Mouse (Mus musculus) stomach, embryonic 14.5 days (tissue): ENCODE measurements around the gene Ccr9. TPM values are rescaled to one million over a fixed set of nuclear protein-coding genes. Genes with fewer than 3 reads are reported as not detected.

Experiments used
- ATAC-seq: fragments of 200-750 bp; cut with Nextera tagmentation; 2 replicates; pipeline ENCODE4 v1.8.0; 2017; ENCODE audit warnings: low read depth, moderate TSS enrichment; ENCODE audit not compliant: insufficient number of reproducible peaks, insufficient read depth, low FRiP score
- H3K27ac ChIP-seq: fragments of 300-500 bp; sonication (generic); 2 replicates; pipeline ENCODE4 v1.5.1; 2014; ENCODE audit warnings: mild to moderate bottlenecking, low read length, moderate library complexity, mixed read lengths
- H3K27me3 ChIP-seq: fragments of 300-500 bp; sonication (generic); 2 replicates; pipeline ENCODE4 v1.6.1; 2014; ENCODE audit warnings: low read length, control low read depth, mixed read lengths; ENCODE audit not compliant: control insufficient read depth, insufficient read depth
- H3K36me3 ChIP-seq: fragments of 300-500 bp; sonication (generic); 2 replicates; pipeline ENCODE4 v1.6.1; 2014; ENCODE audit warnings: mild to moderate bottlenecking, control low read depth, low read length, moderate library complexity, mixed read lengths; ENCODE audit not compliant: control insufficient read depth, insufficient read depth
- H3K4me1 ChIP-seq: fragments of 300-500 bp; sonication (generic); 2 replicates; pipeline ENCODE4 v1.6.1; 2014; ENCODE audit warnings: low read length, control low read depth, mixed read lengths; ENCODE audit not compliant: control insufficient read depth, insufficient read depth
- H3K4me2 ChIP-seq: fragments of 300-500 bp; sonication (generic); replicated peaks from 2 replicates; pipeline ENCODE4 v1.6.1; 2014; ENCODE audit warnings: low read depth, low read length, control low read depth
- H3K4me3 ChIP-seq: fragments of 300-500 bp; sonication (generic); 2 replicates; pipeline ENCODE4 v1.5.1; 2014; ENCODE audit warnings: low read depth, low read length, control low read depth
- H3K9ac ChIP-seq: fragments of 300-500 bp; sonication (generic); replicated peaks from 2 replicates; pipeline ENCODE4 v1.6.1; 2014; ENCODE audit warnings: low read depth, mild to moderate bottlenecking, control low read depth, low read length, moderate library complexity, mixed read lengths
- H3K9me3 ChIP-seq: fragments of 300-500 bp; sonication (generic); 2 replicates; pipeline ENCODE4 v1.6.1; 2016; ENCODE audit warnings: low read depth, low read length, control low read depth; ENCODE audit not compliant: control insufficient read depth
- WGBS: fragments of 180-500 bp; shearing (Covaris S2); extraction: QIAGEN DNeasy Blood & Tissue Kit; methylation state at CpG from one replicate; pipeline ENCODE4 v1.1.7; 2014; 5-methylcytosine and 5-hydroxymethylcytosine counted together
- polyA plus RNA-seq: library from polyadenylated mRNA; unstranded; fragments of >200 nt; fragmentation: Nextera tagmentation; extraction: Ambion mirVana; gene quantifications from 2 replicates; pipeline ENCODE4 v1.2.1, GENCODE M21; 2014

The Ccr9 gene
- polyA plus RNA-seq, 1 experiment from 2014 or later: 0.26 TPM

DNA sequence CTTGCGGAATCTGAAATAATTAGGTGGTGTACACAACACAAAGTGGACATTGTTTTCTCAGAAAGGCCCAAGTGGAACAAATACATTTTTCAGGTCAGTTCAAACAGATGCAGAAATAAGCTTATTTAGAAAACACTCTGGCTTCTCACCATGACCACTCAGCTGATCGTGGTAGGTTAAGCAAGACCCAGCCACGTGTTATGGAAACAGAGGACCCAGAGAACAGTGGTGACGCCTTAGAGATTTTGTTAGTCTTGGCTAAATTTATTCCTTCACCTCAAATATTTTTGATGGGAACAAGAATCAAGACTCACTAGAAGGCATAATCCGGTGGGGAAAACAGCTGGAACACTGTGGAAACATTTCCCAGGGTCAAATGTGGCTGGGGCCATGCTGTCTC is 8.0 kb downstream of the Ccr9 start:
- no peaks in the 10 kb centered on the region for H3K27me3 ChIP-seq
- no peaks in the 10 kb centered on the region for H3K36me3 ChIP-seq
- no peak overlapping the region for H3K27ac ChIP-seq
- H3K4me2 ChIP-seq: no peak overlapping the region
- no peak overlapping the region for H3K9ac ChIP-seq
- WGBS: 71% methylated on average over 5 of the region's 5 CpGs
- no peaks in the 10 kb centered on the region for H3K9me3 ChIP-seq
- no peaks in the 10 kb centered on the region for H3K4me1 ChIP-seq
- no peak for ATAC-seq
- H3K4me3 ChIP-seq: no peak overlapping the region

DNA sequence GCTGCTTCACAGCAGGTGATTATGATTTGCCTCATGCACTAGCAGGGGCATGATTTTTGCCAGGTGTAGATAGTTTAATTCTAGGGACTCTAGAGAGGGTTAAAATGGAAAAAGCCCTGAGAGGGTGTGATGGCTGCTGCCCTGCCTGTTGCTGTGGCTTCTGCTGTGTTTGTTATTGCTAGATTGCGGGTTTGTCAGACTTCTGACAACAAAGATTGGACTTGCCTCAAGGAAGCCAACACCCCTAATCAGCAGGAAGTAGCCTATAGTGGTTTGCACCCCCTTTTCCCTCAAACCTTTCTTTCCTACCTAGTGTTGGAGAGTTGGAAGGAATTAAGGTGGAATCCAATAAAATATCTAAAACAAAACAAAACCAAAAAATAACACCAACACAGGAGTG is 10.0 kb downstream of the Ccr9 start:
- H3K36me3 ChIP-seq: 0 out of 2 replicates have a peak, but pooled peaks cover 3% of the 10 kb centered on the region
- ATAC-seq: no peak
- no peak overlapping the region for H3K4me3 ChIP-seq
- no peaks in the 10 kb centered on the region for H3K9me3 ChIP-seq
- no peaks in the 10 kb centered on the region for H3K4me1 ChIP-seq
- WGBS: 70% methylated on average over 1 of the region's 1 CpGs
- no peak overlapping the region for H3K4me2 ChIP-seq
- no peaks in the 10 kb centered on the region for H3K27me3 ChIP-seq
- no peak overlapping the region for H3K27ac ChIP-seq
- H3K9ac ChIP-seq: no peak overlapping the region

DNA sequence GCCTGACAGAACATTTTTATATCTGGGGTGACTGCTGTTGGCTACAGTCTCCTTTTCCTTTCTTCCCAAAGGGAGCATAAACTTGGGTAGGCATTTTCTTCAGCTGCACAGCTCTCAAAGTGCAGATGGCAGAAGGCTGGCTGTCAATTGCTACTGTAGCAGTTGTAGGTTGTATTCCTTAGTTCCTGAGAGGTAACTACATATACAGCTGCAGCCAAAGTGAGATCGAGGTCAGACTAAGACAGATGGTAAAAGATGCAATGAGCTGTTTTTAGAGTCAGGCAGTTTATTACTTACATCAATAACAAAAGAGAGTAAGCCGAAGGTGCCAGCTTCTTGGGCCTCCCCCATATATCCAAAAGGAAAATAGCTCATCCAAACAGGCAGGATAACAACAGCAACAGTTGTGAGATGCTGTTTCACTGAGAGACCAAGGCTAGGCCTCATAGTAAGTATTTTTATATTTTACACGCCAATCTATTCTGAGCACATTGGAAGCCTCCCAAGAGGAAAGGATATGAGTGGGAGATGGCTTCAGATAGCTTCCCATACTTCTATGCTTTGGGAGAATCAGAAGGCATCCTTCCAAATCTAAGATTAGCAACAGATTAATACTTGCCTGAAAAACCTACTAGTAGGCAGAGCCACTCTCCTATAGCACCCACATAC is 17.5 kb downstream of the Ccr9 start:
- ATAC-seq: no peak
- no peak overlapping the region for H3K4me3 ChIP-seq
- no peak overlapping the region for H3K27ac ChIP-seq
- H3K36me3 ChIP-seq: peaks cover 7% of the 10 kb centered on the region
- H3K4me2 ChIP-seq: no peak overlapping the region
- no peaks in the 10 kb centered on the region for H3K4me1 ChIP-seq
- H3K9me3 ChIP-seq: no peaks in the 10 kb centered on the region
- no peaks in the 10 kb centered on the region for H3K27me3 ChIP-seq
- H3K9ac ChIP-seq: no peak overlapping the region
- WGBS: 93% methylated on average over 3 of the region's 3 CpGs

DNA sequence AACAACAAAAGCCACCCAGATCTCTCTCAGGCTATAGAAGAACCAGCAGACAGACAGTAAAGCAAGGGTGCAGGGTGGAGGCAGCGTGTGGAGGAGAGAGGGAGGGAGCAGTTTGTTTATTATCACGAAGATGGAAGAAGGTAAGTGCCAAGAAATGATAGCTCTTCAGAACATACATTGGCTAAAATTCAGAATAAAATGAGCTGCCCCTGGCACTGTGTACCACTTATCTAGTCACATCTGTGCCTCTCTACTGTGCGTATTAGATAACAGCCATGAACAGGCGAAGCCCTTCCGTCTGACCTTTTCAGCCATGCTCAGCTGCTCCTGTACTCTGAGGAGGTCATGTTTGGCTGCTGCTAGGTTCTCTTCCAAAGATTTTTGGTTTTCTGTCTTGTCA is 23.6 kb downstream of the Ccr9 start:
- no peak overlapping the region for H3K4me3 ChIP-seq
- no peak overlapping the region for H3K4me2 ChIP-seq
- H3K27ac ChIP-seq: no peak overlapping the region
- H3K4me1 ChIP-seq: no peaks in the 10 kb centered on the region
- H3K36me3 ChIP-seq: peaks cover 23% of the 10 kb centered on the region
- WGBS: 90% methylated on average over 5 of the region's 5 CpGs
- no peak; the same call in 1 of the 2 replicates for ATAC-seq
- H3K9me3 ChIP-seq: no peaks in the 10 kb centered on the region
- H3K9ac ChIP-seq: no peak overlapping the region
- no peaks in the 10 kb centered on the region for H3K27me3 ChIP-seq

GRCm38 (mm10) chr9:123709226-123709625 is 31.0 kb downstream of the Ccr9 start:
- WGBS: 47% methylated on average over 2 of the region's 2 CpGs
- H3K36me3 ChIP-seq: peaks cover 24% of the 10 kb centered on the region

DNA sequence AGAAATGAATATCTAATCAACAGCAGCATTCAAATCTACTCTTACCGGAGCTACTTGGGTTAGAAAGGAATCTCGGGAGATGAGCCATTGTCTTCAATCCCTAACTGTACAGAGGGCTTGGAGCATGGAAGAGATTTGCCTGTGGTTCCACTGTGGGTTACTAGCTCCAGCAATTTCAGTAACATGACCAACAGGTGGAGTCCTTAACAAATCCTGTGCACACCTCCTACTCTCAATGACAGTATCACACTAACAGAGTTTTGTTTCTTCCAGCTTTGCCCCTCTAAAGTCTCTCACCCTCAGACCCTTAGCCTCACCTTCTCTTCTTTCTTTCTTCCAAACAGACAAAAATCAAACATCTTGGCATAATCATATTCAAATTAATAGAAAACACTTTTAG is 34.9 kb downstream of the Ccr9 start:
- Histone ChIP-seq H3K36me3 (peaks cover 17% of the 10 kb centered on the region), H3K9ac (no peak overlapping the region), H3K9me3 (no peaks in the 10 kb centered on the region), H3K27me3 (no peaks in the 10 kb centered on the region), H3K4me2 (no peak overlapping the region), H3K4me3 (no peak overlapping the region), H3K4me1 (peaks cover 5% of the 10 kb centered on the region), H3K27ac (no peak overlapping the region)
- 74% methylated on average over 2 of the region's 2 CpGs for WGBS
- no peak for ATAC-seq

More at GRCm38 (mm10) chr9:123709226-123709625, 31.0 kb downstream of the Ccr9 start:
- no peak for ATAC-seq
- Histone ChIP-seq H3K4me1 (no peaks in the 10 kb centered on the region), H3K9me3 (no peaks in the 10 kb centered on the region), H3K4me2 (no peak overlapping the region), H3K27me3 (no peaks in the 10 kb centered on the region), H3K9ac (no peak overlapping the region), H3K4me3 (no peak overlapping the region), H3K27ac (no peak overlapping the region)

GRCm38 (mm10) chr9:123716301-123716700 is 38.1 kb downstream of the Ccr9 start:
- Histone ChIP-seq H3K27me3 (no peaks in the 10 kb centered on the region), H3K27ac (no peak overlapping the region), H3K4me1 (peaks cover 5% of the 10 kb centered on the region), H3K36me3 (peaks cover 7% of the 10 kb centered on the region; the same call in 1 of the 2 replicates), H3K9ac (0 out of 2 replicates have a peak overlapping the region, but pooled peaks have one; percentile 69), H3K4me2 (peak overlapping the region; percentile 67), H3K9me3 (no peaks in the 10 kb centered on the region), H3K4me3 (peak overlapping the region; percentile 89; the same call in 1 of the 2 replicates)
- WGBS: 40% methylated on average over 3 of the region's 3 CpGs
- ATAC-seq: no peak

GRCm38 (mm10) chr9:123717186-123718008 is 39.2 kb downstream of the Ccr9 start, which contains the start of gene Lztfl1:
TSS of gene Lztfl1 (minus strand) at chr9:123717697.
- ATAC-seq: peak; percentile 100
- under 1% methylated on average over 52 of the region's 55 CpGs for WGBS

More at GRCm38 (mm10) chr9:123717186-123718008, 39.2 kb downstream of the Ccr9 start, which contains the start of gene Lztfl1:
- H3K9ac ChIP-seq: peak within 1 kb of the TSS; percentile 69
- peaks cover 5% of the 10 kb centered on the region for H3K4me1 ChIP-seq
- peak within 1 kb of the TSS; percentile 67 for H3K4me2 ChIP-seq
- peak within 1 kb of the TSS; percentile 89 for H3K4me3 ChIP-seq
- H3K27ac ChIP-seq: peak within 1 kb of the TSS; percentile 58; the same call in 1 of the 2 replicates
- H3K9me3 ChIP-seq: no peaks in the 10 kb centered on the region
- no peaks in the 10 kb centered on the region for H3K36me3 ChIP-seq
- H3K27me3 ChIP-seq: no peaks in the 10 kb centered on the region
